Mouse (Mus musculus) thymus, adult 2 months (tissue): ENCODE measurements around the gene Dok4.
"Not testable (repeated sequence)": the region's sequence is repeated elsewhere in the genome, so short reads cannot be mapped to it uniquely, and the experiment has no call there.

Experiments
- CTCF ChIP-seq: fragments of 200-500 bp; IDR thresholded peaks from 2 replicates; pipeline ENCODE4 v1.5.1; 2012; ENCODE audit warnings: mild to moderate bottlenecking, control low read depth, low read length, moderate library complexity, borderline replicate concordance; ENCODE audit not compliant: control insufficient read depth, poor library complexity, insufficient read depth; ENCODE audit errors: extremely low read depth
- POLR2A ChIP-seq: fragments of 200-500 bp; IDR thresholded peaks from 2 replicates; pipeline ENCODE4 v1.6.1; 2012; ENCODE audit warnings: mild to moderate bottlenecking, low read length, control low read depth, moderate library complexity; ENCODE audit not compliant: control insufficient read depth, poor library complexity, insufficient read depth; ENCODE audit errors: extremely low read depth

DNA sequence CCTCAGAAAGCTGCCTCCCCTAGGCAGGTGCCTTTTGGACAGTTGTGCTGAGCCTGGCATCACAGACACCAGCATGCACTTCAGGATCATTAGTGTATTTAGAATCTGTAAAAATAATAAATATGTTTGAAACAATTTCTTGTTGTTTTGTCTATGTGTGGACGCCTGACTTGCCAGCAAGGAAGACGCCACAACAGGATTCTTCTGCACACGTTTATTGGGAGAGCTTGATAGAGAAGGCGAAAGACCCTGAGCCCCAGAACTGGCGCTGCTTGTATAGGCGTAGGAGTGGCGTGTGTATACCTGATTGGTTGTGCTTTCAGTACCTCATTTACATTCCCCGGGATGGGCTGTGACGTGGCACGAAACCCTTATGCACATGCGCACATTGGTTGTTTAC is 21.4 kb downstream of the Dok4 start:
- not testable (repeated sequence) for TF ChIP-seq POLR2A, CTCF
